Mouse (Mus musculus) hindbrain, embryonic 14.5 days (tissue): ENCODE data around the gene Clic5. TPM values are rescaled to one million over a fixed set of nuclear protein-coding genes. Genes with fewer than 3 reads are reported as not detected.

Experiments used
- ATAC-seq: fragments of 200-750 bp; cut with Nextera tagmentation; 2 replicates; pipeline ENCODE4 v1.8.0; 2017; ENCODE audit warnings: moderate number of reproducible peaks, mild to moderate bottlenecking, moderate TSS enrichment, moderate library complexity; ENCODE audit not compliant: low FRiP score
- DNase-seq: peaks from one replicate; pipeline ENCODE4 v3.0.0-alpha.2; 2015; ENCODE audit warnings: low spot score
- H3K27ac ChIP-seq: fragments of 300-500 bp; sonication (generic); 2 replicates; pipeline ENCODE4 v1.5.1; 2014; ENCODE audit warnings: mild to moderate bottlenecking, moderate library complexity
- H3K27me3 ChIP-seq: fragments of 300-500 bp; sonication (generic); 2 replicates; pipeline ENCODE4 v1.6.1; 2014; ENCODE audit warnings: mild to moderate bottlenecking, low read length, mixed read lengths; ENCODE audit not compliant: control insufficient read depth, insufficient read depth
- H3K36me3 ChIP-seq: fragments of 300-500 bp; sonication (generic); replicated peaks from 2 replicates; pipeline ENCODE4 v1.6.1; 2014; ENCODE audit not compliant: control insufficient read depth, insufficient read depth
- H3K4me1 ChIP-seq: fragments of 300-500 bp; sonication (generic); replicated peaks from 2 replicates; pipeline ENCODE4 v1.6.1; 2014; ENCODE audit warnings: antibody characterized with exemption, low read length, mixed read lengths; ENCODE audit not compliant: control insufficient read depth, insufficient read depth
- H3K4me2 ChIP-seq: fragments of 300-500 bp; sonication (generic); replicated peaks from 2 replicates; pipeline ENCODE4 v1.6.1; 2014; ENCODE audit warnings: mild to moderate bottlenecking, moderate library complexity
- H3K4me3 ChIP-seq: fragments of 300-500 bp; sonication (generic); replicated peaks from 2 replicates; pipeline ENCODE4 v1.5.1; 2014; ENCODE audit warnings: mild to moderate bottlenecking, low read length
- H3K9ac ChIP-seq: fragments of 300-500 bp; sonication (generic); 2 replicates; pipeline ENCODE4 v1.6.1; 2014
- H3K9me3 ChIP-seq: fragments of 300-500 bp; sonication (generic); 2 replicates; pipeline ENCODE4 v1.6.1; 2016; ENCODE audit warnings: low read length; ENCODE audit not compliant: control insufficient read depth
- WGBS: fragments of 180-500 bp; shearing (Covaris S2); extraction: QIAGEN DNeasy Blood & Tissue Kit; methylation state at CpG from one replicate; pipeline ENCODE4 v1.1.7; 2014; 5-methylcytosine and 5-hydroxymethylcytosine counted together
- polyA plus RNA-seq: library from polyadenylated mRNA; unstranded; fragments of >200 nt; fragmentation: Nextera tagmentation; extraction: Ambion mirVana; gene quantifications from 2 replicates; pipeline ENCODE4 v1.2.1, GENCODE M21; 2014

Gene Clic5
- polyA plus RNA-seq, 1 experiment from 2014 or later, result 0.46 TPM

DNA sequence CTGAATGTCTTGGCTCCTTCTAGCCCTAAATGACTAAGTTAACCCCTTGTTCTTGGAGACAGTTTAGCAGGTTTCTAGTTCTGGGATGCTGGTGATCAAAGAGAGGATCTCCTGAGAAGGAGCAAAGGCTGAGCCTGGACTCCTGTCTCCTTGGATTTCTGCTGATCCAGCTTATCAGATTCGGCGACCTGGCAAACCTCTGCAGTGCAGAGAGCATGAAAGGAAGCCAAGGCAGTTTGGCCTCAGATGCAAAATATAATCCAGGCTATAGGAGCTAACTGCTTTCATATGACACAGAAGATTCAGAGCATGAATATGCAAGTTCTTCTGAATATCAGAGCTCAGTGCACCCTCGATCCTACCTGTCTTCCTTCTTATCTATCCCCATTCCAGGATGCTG lies 83.0 kb downstream of the Clic5 start:
- Histone ChIP-seq H3K27me3 (no peaks in the 10 kb centered on the region), H3K9me3 (no peaks in the 10 kb centered on the region), H3K4me1 (no peaks in the 10 kb centered on the region), H3K36me3 (no peaks in the 10 kb centered on the region), H3K4me2 (no peak overlapping the region), H3K27ac (no peak overlapping the region), H3K9ac (no peak overlapping the region), H3K4me3 (no peak overlapping the region)
- WGBS, result 91% methylated on average over 3 of the region's 3 CpGs
- ATAC-seq (no peak), DNase-seq (no peak)

DNA sequence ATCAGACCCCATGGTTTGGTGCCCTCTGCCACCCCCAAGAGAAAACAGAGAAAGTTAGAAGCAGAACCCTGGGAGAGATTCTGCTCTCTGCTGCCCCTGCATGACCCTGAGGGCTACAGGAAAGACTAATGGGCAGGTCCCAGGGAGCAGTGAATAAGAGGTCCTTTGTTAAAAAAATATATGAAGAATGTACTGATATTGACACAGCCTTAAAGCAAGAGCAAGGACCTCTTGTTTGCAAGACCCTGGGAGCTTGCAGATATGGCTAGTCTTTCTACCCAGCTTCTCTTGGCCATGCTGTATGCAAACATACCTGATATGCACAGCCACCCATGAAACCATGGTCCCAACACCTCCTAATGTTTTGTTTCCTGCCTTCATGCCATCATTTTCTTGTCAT lies 86.4 kb downstream of the Clic5 start:
- DNase-seq (no peak), ATAC-seq (no peak)
- no peaks in the 10 kb centered on the region for H3K36me3 ChIP-seq
- H3K9me3 ChIP-seq, result no peaks in the 10 kb centered on the region
- H3K4me3 ChIP-seq, result no peak overlapping the region
- H3K27me3 ChIP-seq, result no peaks in the 10 kb centered on the region
- H3K4me1 ChIP-seq, result no peaks in the 10 kb centered on the region
- no peak overlapping the region for H3K27ac ChIP-seq
- H3K4me2 ChIP-seq, result no peak overlapping the region
- no peak overlapping the region for H3K9ac ChIP-seq

- 89% methylated on average over 1 of the region's 1 CpGs for WGBS
- Histone ChIP-seq H3K9me3 (no peaks in the 10 kb centered on the region), H3K4me3 (no peak overlapping the region), H3K9ac (no peak overlapping the region), H3K4me2 (no peak overlapping the region), H3K27ac (no peak overlapping the region), H3K27me3 (no peaks in the 10 kb centered on the region), H3K36me3 (no peaks in the 10 kb centered on the region), H3K4me1 (no peaks in the 10 kb centered on the region)
- DNase-seq (no peak), ATAC-seq (no peak)
Observed at GRCm38 (mm10) chr17:44288320-44288719, 99.9 kb downstream of the Clic5 start.

DNA sequence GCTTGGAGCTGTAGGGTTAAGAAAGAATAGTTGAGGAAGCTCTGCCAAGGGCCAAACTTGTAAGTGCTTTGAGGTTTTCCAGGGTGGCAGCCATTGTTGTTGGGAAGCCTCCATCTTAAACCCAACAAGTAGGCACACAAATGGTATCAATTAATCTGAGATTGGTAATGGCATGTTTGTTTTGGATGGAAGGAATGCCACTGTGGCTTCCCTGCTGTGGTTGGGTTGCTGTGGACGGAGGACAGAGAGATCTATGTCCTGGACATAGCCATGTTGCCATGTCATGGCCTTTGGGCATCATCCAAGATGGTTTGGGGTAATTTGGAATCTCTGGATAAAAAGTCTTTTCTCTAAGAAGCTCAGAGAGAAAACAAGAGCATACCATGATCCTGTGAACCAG lies 108.8 kb downstream of the Clic5 start:
- no peaks in the 10 kb centered on the region for H3K9me3 ChIP-seq
- H3K4me2 ChIP-seq, result no peak overlapping the region
- DNase-seq, result no peak
- no peak for ATAC-seq
- peaks cover 10% of the 10 kb centered on the region; the same call in 1 of the 2 replicates for H3K4me1 ChIP-seq
- no peaks in the 10 kb centered on the region for H3K36me3 ChIP-seq
- no peaks in the 10 kb centered on the region for H3K27me3 ChIP-seq
- H3K4me3 ChIP-seq, result no peak overlapping the region
- H3K9ac ChIP-seq, result no peak overlapping the region
- no peak overlapping the region for H3K27ac ChIP-seq
- 81% methylated on average over 1 of the region's 1 CpGs for WGBS

DNA sequence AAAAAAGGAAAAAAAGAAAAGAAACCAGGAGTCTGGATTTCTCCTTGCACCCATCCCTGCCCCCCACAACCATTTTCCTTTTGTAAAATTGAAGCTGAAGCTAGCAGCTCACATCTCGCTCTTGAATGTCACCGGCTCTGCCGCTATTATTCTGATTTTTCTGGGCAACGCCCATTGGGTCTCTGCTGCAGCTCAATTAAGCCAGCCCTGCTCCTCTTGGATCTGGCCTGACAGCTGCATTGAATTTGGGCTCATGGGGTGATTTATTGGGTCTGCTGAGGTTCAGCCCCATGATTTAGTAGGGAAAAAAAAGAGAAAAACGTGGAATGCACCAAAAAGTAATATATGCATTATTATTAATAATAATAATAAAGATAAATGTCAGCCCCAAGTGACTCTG lies 111.9 kb downstream of the Clic5 start:
- no peak for ATAC-seq
- DNase-seq, result no peak
- Histone ChIP-seq H3K36me3 (no peaks in the 10 kb centered on the region), H3K9ac (no peak overlapping the region), H3K27ac (no peak overlapping the region), H3K4me2 (no peak overlapping the region), H3K4me3 (no peak overlapping the region), H3K9me3 (no peaks in the 10 kb centered on the region), H3K27me3 (no peaks in the 10 kb centered on the region), H3K4me1 (peaks cover 10% of the 10 kb centered on the region; the same call in 1 of the 2 replicates)
- WGBS, result 13% methylated on average over 5 of the region's 5 CpGs

DNA sequence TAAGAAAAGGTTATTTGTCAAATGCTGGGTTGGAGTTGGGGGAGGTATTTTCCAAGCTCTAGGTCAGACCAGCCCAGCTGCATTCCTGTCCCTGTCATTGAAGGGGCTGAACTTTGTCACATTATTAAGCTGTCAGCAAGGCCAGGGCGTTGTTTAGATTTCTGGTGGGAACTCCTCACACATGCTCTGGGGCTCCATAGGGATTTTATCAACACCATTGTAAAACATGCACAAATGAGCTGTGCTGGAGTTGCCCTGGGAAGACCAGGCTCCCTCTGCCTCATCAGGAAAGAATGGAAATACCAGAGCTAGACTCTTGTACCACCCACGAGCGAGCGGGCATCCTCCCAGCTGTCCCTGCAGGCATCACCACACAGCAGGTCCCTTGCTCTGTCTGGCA lies 112.3 kb downstream of the Clic5 start:
- 27% methylated on average over 4 of the region's 4 CpGs for WGBS
- DNase-seq, result no peak
- Histone ChIP-seq H3K27ac (no peak overlapping the region), H3K9me3 (no peaks in the 10 kb centered on the region), H3K9ac (no peak overlapping the region), H3K36me3 (no peaks in the 10 kb centered on the region), H3K4me1 (peaks cover 10% of the 10 kb centered on the region; the same call in 1 of the 2 replicates), H3K4me3 (no peak overlapping the region), H3K4me2 (no peak overlapping the region), H3K27me3 (no peaks in the 10 kb centered on the region)
- no peak for ATAC-seq

DNA sequence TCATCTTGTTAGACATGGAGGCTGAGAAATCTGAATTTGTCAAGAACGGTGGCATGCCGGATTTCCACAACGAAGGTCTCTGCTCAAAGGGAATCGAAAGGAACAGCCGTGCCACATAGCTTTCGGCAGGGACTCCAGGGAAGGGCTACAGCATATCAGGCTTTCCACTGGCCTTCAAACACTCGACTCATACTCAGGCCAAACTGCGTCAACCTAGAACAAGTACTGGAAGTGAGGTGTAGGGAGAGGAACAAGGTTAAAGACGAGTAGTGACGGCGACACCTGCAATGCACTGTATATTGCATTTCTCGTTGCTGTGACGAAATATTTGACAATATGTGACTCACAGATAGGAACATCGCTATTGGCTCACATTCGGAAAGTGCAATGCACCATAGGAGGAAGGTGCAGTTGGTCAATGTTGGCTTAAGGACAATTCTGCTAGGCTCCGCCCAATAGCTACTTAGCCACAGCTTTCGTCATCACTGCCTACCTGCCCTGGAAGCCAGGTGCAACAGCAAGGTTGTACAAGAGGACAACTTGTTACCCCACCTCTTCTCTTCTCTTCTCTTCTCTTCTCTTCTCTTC lies 112.9 kb downstream of the Clic5 start:
- no peak overlapping the region for H3K4me2 ChIP-seq
- H3K27me3 ChIP-seq, result no peaks in the 10 kb centered on the region
- H3K4me1 ChIP-seq, result peaks cover 10% of the 10 kb centered on the region; the same call in 1 of the 2 replicates
- WGBS, result 86% methylated on average over 17 of the region's 17 CpGs
- H3K4me3 ChIP-seq, result no peak overlapping the region
- no peak overlapping the region for H3K27ac ChIP-seq
- H3K9ac ChIP-seq, result no peak overlapping the region
- ATAC-seq (no peak), DNase-seq (no peak)
- H3K9me3 ChIP-seq, result no peaks in the 10 kb centered on the region
- H3K36me3 ChIP-seq, result no peaks in the 10 kb centered on the region

DNA sequence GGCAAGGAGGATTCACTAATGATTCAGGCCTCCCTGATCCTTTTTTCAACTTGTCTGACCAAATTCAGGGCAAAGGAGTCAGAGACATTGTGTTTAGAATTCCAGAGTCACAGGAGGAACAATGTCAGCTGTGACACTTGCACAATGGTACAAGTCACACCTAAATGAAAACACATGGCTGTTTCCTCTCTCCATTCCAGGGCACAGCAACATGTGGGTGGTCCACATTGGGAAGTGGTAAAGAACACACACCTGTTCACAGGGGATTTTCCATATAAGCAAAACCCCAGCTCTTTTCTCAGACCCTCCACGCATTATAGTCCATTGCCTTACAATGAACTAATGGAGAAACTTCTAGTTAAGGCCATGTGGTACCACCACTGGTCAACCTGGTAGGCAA lies 115.7 kb downstream of the Clic5 start:
- Histone ChIP-seq H3K4me2 (no peak overlapping the region), H3K27me3 (no peaks in the 10 kb centered on the region), H3K9ac (no peak overlapping the region), H3K4me3 (no peak overlapping the region), H3K9me3 (no peaks in the 10 kb centered on the region), H3K27ac (no peak overlapping the region), H3K4me1 (peaks cover 10% of the 10 kb centered on the region; the same call in 1 of the 2 replicates), H3K36me3 (no peaks in the 10 kb centered on the region)
- ATAC-seq, result no peak
- WGBS, result 100% methylated on average over 1 of the region's 1 CpGs
- DNase-seq, result no peak

GRCm38 (mm10) chr17:44309914-44310622 lies 121.7 kb downstream of the Clic5 start:
- no peaks in the 10 kb centered on the region for H3K9me3 ChIP-seq
- no peaks in the 10 kb centered on the region for H3K4me1 ChIP-seq
- DNase-seq, result no peak
- H3K9ac ChIP-seq, result no peak overlapping the region
- no peaks in the 10 kb centered on the region for H3K27me3 ChIP-seq
- no peaks in the 10 kb centered on the region for H3K36me3 ChIP-seq
- ATAC-seq, result no peak
- no peak overlapping the region for H3K4me3 ChIP-seq
- WGBS, result 80% methylated on average over 10 of the region's 10 CpGs
- H3K27ac ChIP-seq, result no peak overlapping the region
- H3K4me2 ChIP-seq, result no peak overlapping the region
